Mouse (Mus musculus) G1E (cell line): Measurements from ENCODE around the gene Olfr20. TPM values are rescaled to one million over a fixed set of nuclear protein-coding genes. Genes with fewer than 3 reads are reported as not detected.

Experiments used
- ATAC-seq: 2 replicates; pipeline ENCODE4 v1.8.0; 2016; ENCODE audit warnings: mild to moderate bottlenecking; ENCODE audit not compliant: insufficient number of reproducible peaks, poor library complexity, low FRiP score, severe bottlenecking; ENCODE audit errors: extremely low read depth
- DNase-seq: peaks from one replicate; pipeline ENCODE4 v3.0.0; 2012; ENCODE audit warnings: low spot score
- H3K27me3 ChIP-seq: 2 replicates; pipeline ENCODE4 v1.6.1; 2012; ENCODE audit warnings: mild to moderate bottlenecking, low read length, inconsistent platforms; ENCODE audit not compliant: insufficient read depth
- H3K36me3 ChIP-seq: replicated peaks from 2 replicates; pipeline ENCODE3; 2012; ENCODE audit warnings: mild to moderate bottlenecking, inconsistent platforms
- H3K4me1 ChIP-seq: 2 replicates; pipeline ENCODE4 v1.6.1; 2012; ENCODE audit warnings: low read depth, low read length, inconsistent platforms, mixed read lengths; ENCODE audit not compliant: insufficient read depth
- H3K4me3 ChIP-seq: 2 replicates; pipeline ENCODE4 v1.5.1; 2012; ENCODE audit warnings: low read depth, mild to moderate bottlenecking, inconsistent platforms, low read length, moderate library complexity, mixed read lengths
- H3K9me3 ChIP-seq: replicated peaks from 2 replicates; pipeline ENCODE4 v1.6.1; 2012; ENCODE audit warnings: inconsistent platforms
- CTCF ChIP-seq: IDR thresholded peaks from 2 replicates; pipeline ENCODE4 v1.5.1; 2012; ENCODE audit warnings: low read depth, low read length, inconsistent platforms, mixed read lengths
- GATA1 ChIP-seq: IDR thresholded peaks from 2 replicates; pipeline ENCODE4 v1.6.1; 2012; ENCODE audit warnings: borderline replicate concordance, low read length, inconsistent platforms, mixed read lengths
- GATA2 ChIP-seq: IDR thresholded peaks from 2 replicates; pipeline ENCODE4 v1.6.1; 2012; ENCODE audit warnings: low read depth, low read length, inconsistent platforms, borderline replicate concordance
- POLR2AphosphoS5 ChIP-seq: IDR thresholded peaks from 2 replicates; pipeline ENCODE4 v1.6.1; 2012; ENCODE audit warnings: low read depth, low read length, inconsistent platforms; ENCODE audit not compliant: insufficient replicate concordance
- TAL1 ChIP-seq: conservative IDR thresholded peaks from 2 replicates; pipeline ENCODE4 v1.6.1; 2012; ENCODE audit warnings: low read depth, low read length, inconsistent platforms, mixed read lengths
- polyA plus RNA-seq: library from polyadenylated mRNA; stranded (reverse); fragments of >175 nt; gene quantifications from 2 replicates; pipeline ENCODE4 v1.2.3, GENCODE M21; 2012
- total RNA-seq, 2 experiments: library from RNA; stranded (forward) in 1 of 2; stranded (reverse) in 1 of 2; fragments of 200-1000 nt in 1 of 2; fragments of >200 nt in 1 of 2; fragmentation: Nextera tagmentation in 1 of 2; gene quantifications; 2 replicates each; pipeline ENCODE4 v1.2.3; 2014 to 2017

Olfr20 gene
- total and polyA plus RNA-seq, 3 experiments = 0.11 TPM; not detected in 2

DNA sequence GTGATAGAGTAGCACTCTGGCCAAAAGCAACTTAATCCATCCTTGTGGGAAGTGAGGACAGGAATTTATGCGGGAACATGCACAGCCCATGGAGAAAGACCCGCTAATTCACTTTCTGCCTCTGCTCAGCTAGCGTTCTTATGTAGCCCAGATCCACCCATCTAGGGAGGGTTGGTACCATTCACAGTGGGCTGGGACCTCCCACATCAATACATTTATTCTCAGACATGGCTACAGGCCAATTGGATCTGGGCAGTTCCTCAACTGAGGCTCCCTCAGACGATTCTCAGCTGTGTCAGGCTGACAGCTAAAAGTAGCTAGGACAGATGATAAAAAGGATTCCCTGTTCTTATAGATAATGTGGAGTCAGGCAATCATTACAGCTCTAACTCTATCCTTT is 23.2 kb upstream of the Olfr20 start:
- H3K36me3 ChIP-seq = no peaks in the 10 kb centered on the region
- H3K4me3 ChIP-seq = no peak overlapping the region
- TF ChIP-seq GATA2 (no peak), GATA1 (no peak), POLR2AphosphoS5 (no peak), TAL1 (no peak), CTCF (no peak)
- H3K4me1 ChIP-seq = peaks cover 4% of the 10 kb centered on the region
- DNase-seq = no peak
- ATAC-seq = no peak
- no peaks in the 10 kb centered on the region for H3K9me3 ChIP-seq
- peaks cover 9% of the 10 kb centered on the region; the same call in 1 of the 2 replicates for H3K27me3 ChIP-seq

DNA sequence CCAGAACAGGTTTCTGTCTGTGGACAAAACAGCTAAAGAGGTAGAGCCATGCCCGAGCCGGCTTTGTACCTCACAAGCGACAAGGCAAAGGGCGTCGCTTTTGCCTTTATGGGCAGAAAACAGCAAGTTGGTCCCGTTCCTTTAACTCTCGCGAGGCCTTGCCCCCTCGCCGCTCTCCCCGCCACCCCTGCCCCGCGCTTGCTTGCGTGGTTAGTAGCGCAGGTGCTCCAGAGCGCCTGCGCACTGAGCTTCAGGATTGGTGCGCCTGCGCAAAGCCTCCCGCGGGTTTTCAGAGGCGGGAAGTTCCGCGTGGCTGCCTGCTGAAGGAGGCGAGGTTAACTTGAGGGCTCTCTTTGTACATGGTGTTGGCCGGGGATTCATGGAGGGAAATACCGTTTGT is 21.1 kb upstream of the Olfr20 start, which contains the start of the genes Aspa, Gm49340 and Spata22:
TSS of gene Aspa (minus strand) at position 155 of the 400 bp plus-strand sequence.
TSS of gene Gm49340 (plus strand) at position 300 of the 400 bp plus-strand sequence.
TSS of gene Spata22 (plus strand) at position 300 of the 400 bp plus-strand sequence.
- Histone ChIP-seq H3K27me3 (peaks cover 9% of the 10 kb centered on the region; the same call in 1 of the 2 replicates), H3K4me1 (no peaks in the 10 kb centered on the region), H3K9me3 (no peaks in the 10 kb centered on the region), H3K4me3 (no peak within 1 kb of the TSS), H3K36me3 (no peaks in the 10 kb centered on the region)
- DNase-seq (no peak), ATAC-seq (no peak)
- TF ChIP-seq POLR2AphosphoS5 = no peak
- TF ChIP-seq GATA1 = no peak
- no peak for TF ChIP-seq GATA2

DNA sequence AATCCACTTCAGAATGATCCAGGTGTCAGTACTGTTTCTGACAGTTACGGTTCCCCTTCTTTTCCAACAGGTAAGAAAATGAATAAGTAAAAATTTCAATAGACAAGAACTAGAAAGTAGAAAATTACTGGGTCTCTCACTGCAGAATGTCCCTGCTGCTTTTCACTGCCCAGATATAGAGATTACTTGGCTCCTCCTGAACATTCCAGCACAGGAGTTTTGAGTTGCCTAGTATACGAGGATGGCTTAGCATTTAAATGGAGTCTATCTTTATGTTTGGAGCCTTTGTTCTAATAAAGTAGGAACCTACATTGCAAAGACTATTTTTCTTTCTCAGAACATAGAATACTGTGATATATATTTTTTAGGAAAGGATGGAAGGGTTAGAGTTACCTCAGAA is 17.2 kb upstream of the Olfr20 start:
- no peaks in the 10 kb centered on the region for H3K4me1 ChIP-seq
- H3K4me3 ChIP-seq = no peak overlapping the region
- ATAC-seq (no peak), DNase-seq (no peak)
- TF ChIP-seq GATA2 = no peak
- TF ChIP-seq CTCF = no peak
- no peak for TF ChIP-seq GATA1
- no peak for TF ChIP-seq TAL1
- TF ChIP-seq POLR2AphosphoS5 = no peak
- peaks cover 9% of the 10 kb centered on the region; the same call in 1 of the 2 replicates for H3K27me3 ChIP-seq
- no peaks in the 10 kb centered on the region for H3K36me3 ChIP-seq
- H3K9me3 ChIP-seq = no peaks in the 10 kb centered on the region

GRCm38 (mm10) chr11:73336919-73337318 is 13.7 kb upstream of the Olfr20 start:
- Histone ChIP-seq H3K9me3 (no peaks in the 10 kb centered on the region), H3K36me3 (no peaks in the 10 kb centered on the region), H3K4me1 (no peaks in the 10 kb centered on the region), H3K27me3 (no peaks in the 10 kb centered on the region), H3K4me3 (no peak overlapping the region)
- no peak for TF ChIP-seq GATA1
- no peak for ATAC-seq
- DNase-seq = no peak

GRCm38 (mm10) chr11:73370946-73371345 is 20.4 kb downstream of the Olfr20 start, which contains the start of gene Olfr376:
TSS of gene Olfr376 (plus strand) at chr11:73371246.
- no peaks in the 10 kb centered on the region for H3K27me3 ChIP-seq
- no peak for ATAC-seq
- TF ChIP-seq CTCF (no peak), GATA1 (no peak), POLR2AphosphoS5 (no peak), TAL1 (no peak), GATA2 (no peak)

GRCm38 (mm10) chr11:73395374-73395773 is 44.8 kb downstream of the Olfr20 start:
- ATAC-seq (no peak), DNase-seq (no peak)
- Histone ChIP-seq H3K9me3 (no peaks in the 10 kb centered on the region), H3K36me3 (no peaks in the 10 kb centered on the region), H3K4me1 (no peaks in the 10 kb centered on the region), H3K27me3 (no peaks in the 10 kb centered on the region), H3K4me3 (no peak overlapping the region)
- TF ChIP-seq CTCF (no peak), POLR2AphosphoS5 (no peak), GATA1 (no peak), GATA2 (no peak), TAL1 (no peak)

More at GRCm38 (mm10) chr11:73370946-73371345, 20.4 kb downstream of the Olfr20 start, which contains the start of gene Olfr376:
- H3K4me3 ChIP-seq = no peak within 1 kb of the TSS
- H3K36me3 ChIP-seq = no peaks in the 10 kb centered on the region
- no peaks in the 10 kb centered on the region for H3K4me1 ChIP-seq
- no peaks in the 10 kb centered on the region for H3K9me3 ChIP-seq
- no peak for DNase-seq

DNA sequence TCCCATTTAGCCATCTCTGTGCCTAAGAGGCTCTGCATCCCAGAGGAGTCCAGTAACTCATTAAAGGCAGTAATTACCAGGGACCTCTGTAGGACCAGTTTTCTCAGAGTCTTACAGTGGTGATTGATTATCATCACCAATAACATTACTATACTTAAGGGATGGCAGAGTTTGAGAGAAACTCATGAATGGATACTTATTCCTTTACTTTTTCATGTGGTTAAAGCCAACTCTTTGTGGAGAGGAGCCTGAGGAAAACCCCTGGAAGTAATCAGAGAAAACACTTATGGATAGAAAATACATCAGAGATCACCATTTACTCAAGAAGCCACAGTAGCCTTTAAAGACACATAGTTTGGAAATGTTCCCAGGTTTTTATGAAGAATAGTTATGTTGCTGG is 48.9 kb downstream of the Olfr20 start, which contains the start of gene Olfr1:
TSS of gene Olfr1 (minus strand) at position 101 of the 400 bp plus-strand sequence.
- H3K4me1 ChIP-seq = no peaks in the 10 kb centered on the region
- H3K36me3 ChIP-seq = no peaks in the 10 kb centered on the region
- TF ChIP-seq POLR2AphosphoS5 = no peak
- TF ChIP-seq GATA2 = no peak
- no peak for TF ChIP-seq CTCF
- TF ChIP-seq GATA1 = no peak
- no peak for TF ChIP-seq TAL1
- ATAC-seq (no peak), DNase-seq (no peak)
- H3K4me3 ChIP-seq = no peak within 1 kb of the TSS
- H3K27me3 ChIP-seq = no peaks in the 10 kb centered on the region
- no peaks in the 10 kb centered on the region for H3K9me3 ChIP-seq

Other genes with a start within 250 kb of the Olfr20 start
- 16.7 and 18.4 TPM in 2 replicates for gene Haspin, start 212.5 kb upstream of the Olfr20 start, total RNA-seq (2014; fragmentation: Nextera tagmentation)
- gene Haspin, start 212.5 kb upstream of the Olfr20 start, total RNA-seq (2017) = 16.9 and 17.5 TPM in 2 replicates
- 19.5 and 23.1 TPM in 2 replicates for gene Haspin, start 212.5 kb upstream of the Olfr20 start, polyA plus RNA-seq
- gene P2rx5, start 190.4 kb upstream of the Olfr20 start, total RNA-seq (2014; fragmentation: Nextera tagmentation) = not detected in 2 replicates
- gene P2rx5, start 190.4 kb upstream of the Olfr20 start, total RNA-seq (2017) = 0.05 TPM in 1 of 2 replicates, not detected in the other
- gene P2rx5, start 190.4 kb upstream of the Olfr20 start, polyA plus RNA-seq = not detected in 2 replicates
- gene Emc6, start 173.7 kb upstream of the Olfr20 start, total RNA-seq (2014; fragmentation: Nextera tagmentation) = 54.7 and 66.2 TPM in 2 replicates
- 43.7 and 52.7 TPM in 2 replicates for gene Emc6, start 173.7 kb upstream of the Olfr20 start, total RNA-seq (2017)
- 178 and 243 TPM in 2 replicates for gene Emc6, start 173.7 kb upstream of the Olfr20 start, polyA plus RNA-seq
- 7.4 and 9.2 TPM in 2 replicates for gene Tax1bp3, start 173.7 kb upstream of the Olfr20 start, total RNA-seq (2014; fragmentation: Nextera tagmentation)
- 17.8 and 21.1 TPM in 2 replicates for gene Tax1bp3, start 173.7 kb upstream of the Olfr20 start, total RNA-seq (2017)
- gene Tax1bp3, start 173.7 kb upstream of the Olfr20 start, polyA plus RNA-seq = 4.1 and 9.0 TPM in 2 replicates
- gene Ctns, start 151.7 kb upstream of the Olfr20 start, total RNA-seq (2014; fragmentation: Nextera tagmentation) = 19.8 and 23.3 TPM in 2 replicates
- gene Ctns, start 151.7 kb upstream of the Olfr20 start, total RNA-seq (2017) = 28.7 and 30.6 TPM in 2 replicates
- gene Ctns, start 151.7 kb upstream of the Olfr20 start, polyA plus RNA-seq = 1.9 and 3.6 TPM in 2 replicates
- gene Shpk, start 151.3 kb upstream of the Olfr20 start, total RNA-seq (2014; fragmentation: Nextera tagmentation) = 2.1 and 2.4 TPM in 2 replicates
- gene Shpk, start 151.3 kb upstream of the Olfr20 start, total RNA-seq (2017) = 2.8 and 3.2 TPM in 2 replicates
- 0.83 and 0.95 TPM in 2 replicates for gene Shpk, start 151.3 kb upstream of the Olfr20 start, polyA plus RNA-seq
- gene Trpv1, start 116.5 kb upstream of the Olfr20 start, total RNA-seq (2014; fragmentation: Nextera tagmentation) = not detected in 2 replicates
- gene Trpv1, start 116.5 kb upstream of the Olfr20 start, total RNA-seq (2017) = 0.12 TPM in 1 of 2 replicates, not detected in the other
- gene Trpv1, start 116.5 kb upstream of the Olfr20 start, polyA plus RNA-seq = not detected in 2 replicates
- gene Trpv3, start 83.4 kb upstream of the Olfr20 start, total RNA-seq (2014; fragmentation: Nextera tagmentation) = not detected in 2 replicates
- gene Trpv3, start 83.4 kb upstream of the Olfr20 start, total RNA-seq (2017) = under 0.01 and 0.16 TPM in 2 replicates
- not detected in 2 replicates for gene Trpv3, start 83.4 kb upstream of the Olfr20 start, polyA plus RNA-seq
- gene Aspa, start 21.2 kb upstream of the Olfr20 start, total RNA-seq (2014; fragmentation: Nextera tagmentation) = not detected in 2 replicates
- gene Aspa, start 21.2 kb upstream of the Olfr20 start, total RNA-seq (2017) = under 0.01 and 0.22 TPM in 2 replicates
- gene Aspa, start 21.2 kb upstream of the Olfr20 start, polyA plus RNA-seq = not detected in 2 replicates
- not detected in 2 replicates for gene Gm49340, start 21.0 kb upstream of the Olfr20 start, total RNA-seq (2014; fragmentation: Nextera tagmentation)
- gene Gm49340, start 21.0 kb upstream of the Olfr20 start, total RNA-seq (2017) = not detected in 2 replicates
- gene Gm49340, start 21.0 kb upstream of the Olfr20 start, polyA plus RNA-seq = not detected in 2 replicates
- not detected in 2 replicates for gene Spata22, start 21.0 kb upstream of the Olfr20 start, total RNA-seq (2014; fragmentation: Nextera tagmentation)
- not detected in 2 replicates for gene Spata22, start 21.0 kb upstream of the Olfr20 start, total RNA-seq (2017)
- not detected in 2 replicates for gene Spata22, start 21.0 kb upstream of the Olfr20 start, polyA plus RNA-seq
- not detected in 2 replicates for gene Olfr376, start 20.5 kb downstream of the Olfr20 start, total RNA-seq (2014; fragmentation: Nextera tagmentation)
- gene Olfr376, start 20.5 kb downstream of the Olfr20 start, total RNA-seq (2017) = 0.27 TPM in 1 of 2 replicates, not detected in the other
- gene Olfr376, start 20.5 kb downstream of the Olfr20 start, polyA plus RNA-seq = not detected in 2 replicates
- gene Olfr1, start 48.8 kb downstream of the Olfr20 start, total RNA-seq (2014; fragmentation: Nextera tagmentation) = not detected in 2 replicates
- 0.06 and 0.16 TPM in 2 replicates for gene Olfr1, start 48.8 kb downstream of the Olfr20 start, total RNA-seq (2017)
- gene Olfr1, start 48.8 kb downstream of the Olfr20 start, polyA plus RNA-seq = not detected in 2 replicates
- gene Olfr378, start 77.7 kb downstream of the Olfr20 start, total RNA-seq (2014; fragmentation: Nextera tagmentation) = not detected in 2 replicates
- gene Olfr378, start 77.7 kb downstream of the Olfr20 start, total RNA-seq (2017) = 0.23 TPM in 1 of 2 replicates, not detected in the other
- not detected in 2 replicates for gene Olfr378, start 77.7 kb downstream of the Olfr20 start, polyA plus RNA-seq
- not detected in 2 replicates for gene Olfr380, start 106.7 kb downstream of the Olfr20 start, total RNA-seq (2014; fragmentation: Nextera tagmentation)
- gene Olfr380, start 106.7 kb downstream of the Olfr20 start, total RNA-seq (2017) = not detected in 2 replicates
- gene Olfr380, start 106.7 kb downstream of the Olfr20 start, polyA plus RNA-seq = not detected in 2 replicates
- not detected in 2 replicates for gene Olfr381, start 140.8 kb downstream of the Olfr20 start, total RNA-seq (2014; fragmentation: Nextera tagmentation)
- 0.06 and 0.11 TPM in 2 replicates for gene Olfr381, start 140.8 kb downstream of the Olfr20 start, total RNA-seq (2017)
- not detected in 2 replicates for gene Olfr381, start 140.8 kb downstream of the Olfr20 start, polyA plus RNA-seq
- not detected in 2 replicates for gene Olfr382, start 166.4 kb downstream of the Olfr20 start, total RNA-seq (2014; fragmentation: Nextera tagmentation)
- not detected in 2 replicates for gene Olfr382, start 166.4 kb downstream of the Olfr20 start, total RNA-seq (2017)
- gene Olfr382, start 166.4 kb downstream of the Olfr20 start, polyA plus RNA-seq = not detected in 2 replicates
- not detected in 2 replicates for gene Olfr385, start 242.2 kb downstream of the Olfr20 start, total RNA-seq (2014; fragmentation: Nextera tagmentation)
- 0.12 TPM in 1 of 2 replicates, not detected in the other for gene Olfr385, start 242.2 kb downstream of the Olfr20 start, total RNA-seq (2017)
- gene Olfr385, start 242.2 kb downstream of the Olfr20 start, polyA plus RNA-seq = not detected in 2 replicates
- gene Olfr384, start 247.8 kb downstream of the Olfr20 start, total RNA-seq (2014; fragmentation: Nextera tagmentation) = not detected in 2 replicates
- 0.22 TPM in 1 of 2 replicates, not detected in the other for gene Olfr384, start 247.8 kb downstream of the Olfr20 start, total RNA-seq (2017)
- gene Olfr384, start 247.8 kb downstream of the Olfr20 start, polyA plus RNA-seq = not detected in 2 replicates